Comparison of ENCODE assay signal across 12 mouse cellular contexts in the genomic region with DNA sequence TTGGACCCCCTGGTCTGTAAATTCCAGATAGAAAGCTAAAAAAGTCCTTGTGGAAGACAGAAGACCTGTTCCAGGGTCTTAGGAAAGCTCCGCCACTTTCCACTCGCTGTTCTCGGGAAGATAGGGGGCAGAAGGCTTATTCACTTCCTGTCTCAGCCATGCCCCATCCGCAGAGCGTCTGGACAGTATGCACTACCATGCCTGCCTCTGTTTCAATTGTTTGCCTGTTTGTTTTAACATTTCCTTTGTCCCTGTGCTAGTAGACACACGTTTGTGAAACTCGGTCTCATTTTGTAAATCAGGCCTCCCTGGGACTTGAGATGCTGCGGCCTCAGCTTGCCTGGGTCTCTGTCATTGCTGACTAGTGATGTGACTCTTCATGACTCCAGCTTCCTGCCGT. TPM values are rescaled to one million over a fixed set of nuclear protein-coding genes. Genes with fewer than 3 reads are reported as not detected.
A peak's percentile ranks its signal among the peaks of the same experiment; 100 is the strongest.
DNase-seq lines count a peak whose midpoint lies in the region; ATAC-seq lines count a peak whose summit lies in the region.
"Had no signal": no experiment of that assay in that cellular context is flagged by ENCODE, and none has a peak within 500 bp of the region (broad histone marks: within the 10 kb centered on the region; RNA-seq: fewer than 3 reads in every experiment).

No protein-coding gene starts in this region.

- peak overlapping the region; percentile 57; the same call in 1 of the 2 replicates for H3K27ac ChIP-seq in kidney, embryonic 15.5 days
- H3K27ac ChIP-seq in embryonic facial prominence, embryonic 10.5 days (replicated peaks), result 0 out of 2 replicates have a peak overlapping the region, but pooled peaks have one; percentile 8

- H3K4me1 ChIP-seq in kidney, embryonic 15.5 days, result peaks cover 61% of the 10 kb centered on the region
- H3K4me1 ChIP-seq in embryonic facial prominence, embryonic 10.5 days, result peaks cover 35% of the 10 kb centered on the region

- WGBS in kidney, embryonic 15.5 days, result 59% methylated on average over 9 of the region's 9 CpGs
- 70% methylated on average over 9 of the region's 9 CpGs for WGBS in embryonic facial prominence, embryonic 10.5 days

- no peak overlapping the region for H3K4me2 ChIP-seq in kidney, embryonic 15.5 days

- no peak for ATAC-seq in kidney, embryonic 15.5 days (replicated peaks; ENCODE audit: low FRiP score)
- no peak for ATAC-seq in megakaryocyte-erythroid progenitor cell, adult 5-6 weeks (replicated peaks; ENCODE audit: low FRiP score, low TSS enrichment, poor library complexity, severe bottlenecking)
- ATAC-seq: forebrain, embryonic 16.5 days; midbrain, embryonic 16.5 days had no signal

- H3K9me3 ChIP-seq in kidney, embryonic 15.5 days (replicated peaks), result no peaks in the 10 kb centered on the region
- no peaks in the 10 kb centered on the region for H3K9me3 ChIP-seq in embryonic facial prominence, embryonic 10.5 days

- no peak overlapping the region for H3K4me3 ChIP-seq in kidney, embryonic 15.5 days (replicated peaks)
- H3K4me3 ChIP-seq in embryonic facial prominence, embryonic 10.5 days, result no peak overlapping the region

- H3K9ac ChIP-seq in kidney, embryonic 15.5 days, result no peak overlapping the region

- DNase-seq in kidney, postnatal 36 days, result no peak
- no peak for DNase-seq in embryonic facial prominence, embryonic 10.5 days (ENCODE audit: low spot score)
- DNase-seq in kidney, postnatal 10 days, result peak; percentile 44
- DNase-seq in lung, postnatal 25 days (ENCODE audit: low spot score), result peak; percentile 62
- DNase-seq in layer of hippocampus, adult 9-11 months, result no peak
- DNase-seq: adrenal gland, postnatal 36 days; cerebellum, postnatal 14 days; retina, postnatal 1 day had no signal

- H3K27me3 ChIP-seq in kidney, embryonic 15.5 days, result no peaks in the 10 kb centered on the region
- no peaks in the 10 kb centered on the region for H3K27me3 ChIP-seq in embryonic facial prominence, embryonic 10.5 days (replicated peaks; ENCODE audit: low read depth, poor library complexity, severe bottlenecking)

- no peaks in the 10 kb centered on the region for H3K36me3 ChIP-seq in kidney, embryonic 15.5 days
- no peaks in the 10 kb centered on the region; the same call in 1 of the 2 replicates for H3K36me3 ChIP-seq in embryonic facial prominence, embryonic 10.5 days (replicated peaks)

RNA-seq across cellular contexts. Expression of a gene that starts 43.4 kb away (rescaled TPM):
- polyA plus RNA-seq in kidney, embryonic 15.5 days (2015; fragmentation: Nextera tagmentation; extraction: Ambion mirVana), result 80.1 and 85.6 TPM in 2 replicates
- 61.7 and 67.2 TPM in 2 replicates for polyA plus RNA-seq in embryonic facial prominence, embryonic 10.5 days (2016; fragmentation: Nextera tagmentation; extraction: Ambion mirVana)
- total RNA-seq in megakaryocyte-erythroid progenitor cell, adult 5-6 weeks (2014; fragmentation: Nextera tagmentation), result 21.4 and 29.3 TPM in 2 replicates
- total RNA-seq in megakaryocyte-erythroid progenitor cell, adult 5-6 weeks (2017), result 37.2 and 52.9 TPM in 2 replicates

Comparison
In these comparisons a context has a peak if more than half of its experiments do, and no peak if none do; other contexts are left out.
1. DNase-seq: peak in kidney, postnatal 10 days (single experiment) and lung, postnatal 25 days (single experiment); none in kidney, postnatal 36 days (0 of 2), embryonic facial prominence, embryonic 10.5 days (single experiment) and layer of hippocampus, adult 9-11 months (single experiment).